Mouse (Mus musculus) myocyte (in vitro differentiated cells): Measurements from ENCODE around the gene Dennd1a. TPM values are rescaled to one million over a fixed set of nuclear protein-coding genes. Genes with fewer than 3 reads are reported as not detected.
A peak's percentile ranks its signal among the peaks of the same experiment; 100 is the strongest.

Source experiments
- H3K27me3 ChIP-seq: one replicate; pipeline ENCODE4 v1.6.1; 2011; ENCODE audit not compliant: control insufficient read depth, insufficient read depth, insufficient read length
- H3K36me3 ChIP-seq: one replicate; pipeline ENCODE4 v1.6.1; 2011; ENCODE audit not compliant: control insufficient read depth, insufficient read depth
- H3K4me2 ChIP-seq: one replicate; pipeline ENCODE4 v1.6.1; 2011; ENCODE audit warnings: low read depth, control low read depth
- H3K4me3 ChIP-seq: one replicate; pipeline ENCODE4 v1.5.1; 2011; ENCODE audit warnings: mild to moderate bottlenecking, control low read depth, moderate library complexity
- H3K79me2 ChIP-seq: one replicate; pipeline ENCODE4 v1.6.1; 2011; ENCODE audit not compliant: control insufficient read depth, insufficient read depth
- H3ac ChIP-seq: one replicate; pipeline ENCODE4 v1.6.1; 2011; ENCODE audit not compliant: control insufficient read depth, insufficient read length
- CEBPB ChIP-seq: IDR thresholded peaks from 2 replicates; pipeline ENCODE4 v1.6.1; 2011; ENCODE audit warnings: mild to moderate bottlenecking, moderate library complexity; ENCODE audit not compliant: poor library complexity, insufficient read depth, severe bottlenecking
- E2F4 ChIP-seq: IDR thresholded peaks from one replicate; pipeline ENCODE4 v1.6.1; 2011; ENCODE audit warnings: mild to moderate bottlenecking, control low read depth, moderate library complexity; ENCODE audit not compliant: insufficient read depth
- MAX ChIP-seq: IDR thresholded peaks from one replicate; pipeline ENCODE4 v1.6.1; 2011; ENCODE audit warnings: low read depth, mild to moderate bottlenecking, control low read depth
- MYOD1 ChIP-seq, 3 experiments: IDR thresholded peaks; one replicate each; pipeline ENCODE4 v1.6.1; 2011; ENCODE audit warnings: control low read depth in 2 of 3, low read depth in 2 of 3, mild to moderate bottlenecking in 2 of 3, moderate library complexity in 1 of 3; ENCODE audit not compliant: insufficient read length in 2 of 3, control insufficient read depth in 1 of 3
- MYOG ChIP-seq, 3 experiments: IDR thresholded peaks; one replicate each; pipeline ENCODE4 v1.6.1; 2011; ENCODE audit warnings: control low read depth in 2 of 3, low read depth in 2 of 3, mild to moderate bottlenecking in 2 of 3; ENCODE audit not compliant: insufficient read length in 2 of 3, control insufficient read depth in 1 of 3, insufficient read depth in 1 of 3
- POLR2A ChIP-seq: IDR thresholded peaks from one replicate; pipeline ENCODE4 v1.6.1; 2011; ENCODE audit warnings: low read depth, mild to moderate bottlenecking, control low read depth, moderate library complexity; ENCODE audit not compliant: insufficient read length
- POLR2AphosphoS2 ChIP-seq: IDR thresholded peaks from one replicate; pipeline ENCODE4 v1.6.1; 2011; ENCODE audit warnings: low read depth, control low read depth; ENCODE audit not compliant: insufficient read length
- REST ChIP-seq: IDR thresholded peaks from one replicate; pipeline ENCODE4 v1.6.1; 2011; ENCODE audit warnings: mild to moderate bottlenecking, control low read depth, moderate library complexity; ENCODE audit not compliant: insufficient read depth, insufficient read length
- SRF ChIP-seq: IDR thresholded peaks from one replicate; pipeline ENCODE4 v1.6.1; 2011; ENCODE audit warnings: low read depth; ENCODE audit not compliant: control insufficient read depth, insufficient read length
- TCF12 ChIP-seq: IDR thresholded peaks from one replicate; pipeline ENCODE4 v1.6.1; 2011; ENCODE audit warnings: mild to moderate bottlenecking, control low read depth; ENCODE audit not compliant: poor library complexity, insufficient read depth, severe bottlenecking
- TCF3 ChIP-seq: IDR thresholded peaks from one replicate; pipeline ENCODE4 v1.6.1; 2011; ENCODE audit warnings: low read depth, control low read depth; ENCODE audit not compliant: insufficient read length
- USF1 ChIP-seq: IDR thresholded peaks from one replicate; pipeline ENCODE4 v1.6.1; 2011; ENCODE audit warnings: low read depth, mild to moderate bottlenecking, control low read depth, moderate library complexity
- polyA plus RNA-seq: library from polyadenylated mRNA; unstranded; fragments of >200 nt; fragmentation: generic; extraction: Trizol; gene quantifications from one replicate; pipeline ENCODE4 v1.2.1, GENCODE M21; 2012; ENCODE audit warnings: missing spikeins

Dennd1a gene
- polyA plus RNA-seq, 1 experiment, result 11.3 TPM

GRCm38 (mm10) chr2:37812401-37812800 lies 474.8 kb downstream of the Dennd1a start:
- Histone ChIP-seq H3K79me2 (no peaks in the 10 kb centered on the region), H3K4me3 (no peak overlapping the region), H3ac (no peak overlapping the region), H3K27me3 (no peaks in the 10 kb centered on the region), H3K36me3 (no peaks in the 10 kb centered on the region), H3K4me2 (no peak overlapping the region)
- TF ChIP-seq POLR2A (no peak), MYOG (IDR thresholded peaks at IDR 0.05; ENCODE audit: control insufficient read depth in 1 of 3, insufficient read depth in 1 of 3, insufficient read length in 2 of 3, low read depth in 2 of 3) (no peak)

- no peak overlapping the region for H3ac ChIP-seq
- TF ChIP-seq MYOG (IDR thresholded peaks at IDR 0.05; ENCODE audit: control insufficient read depth in 1 of 3, insufficient read depth in 1 of 3, insufficient read length in 2 of 3, low read depth in 2 of 3) (peak in 2 of 3 experiments; percentile 73 to 74), POLR2AphosphoS2 (no peak), MYOD1 (IDR thresholded peaks at IDR 0.05; ENCODE audit: control insufficient read depth in 1 of 3, insufficient read length in 2 of 3, low read depth in 2 of 3) (peak in 1 of 3 experiments; percentile 34)
- no peak overlapping the region for H3K4me3 ChIP-seq
- no peak overlapping the region for H3K4me2 ChIP-seq
- H3K27me3 ChIP-seq, result no peaks in the 10 kb centered on the region
- no peaks in the 10 kb centered on the region for H3K36me3 ChIP-seq
- H3K79me2 ChIP-seq, result no peaks in the 10 kb centered on the region
These were observed 475.5 kb downstream of the Dennd1a start for GRCm38 (mm10) chr2:37811682-37812081.

- Histone ChIP-seq H3K4me3 (no peak overlapping the region), H3K36me3 (no peaks in the 10 kb centered on the region), H3K27me3 (no peaks in the 10 kb centered on the region), H3ac (no peak overlapping the region), H3K4me2 (no peak overlapping the region), H3K79me2 (no peaks in the 10 kb centered on the region)
- TF ChIP-seq POLR2A (no peak), CEBPB (no peak), SRF (no peak), MAX (no peak), USF1 (no peak), MYOG (IDR thresholded peaks at IDR 0.05; ENCODE audit: control insufficient read depth in 1 of 3, insufficient read depth in 1 of 3, insufficient read length in 2 of 3, low read depth in 2 of 3) (no peak)
These were observed 484.5 kb downstream of the Dennd1a start for GRCm38 (mm10) chr2:37802610-37803212.

- TF ChIP-seq MAX, result no peak
- TF ChIP-seq POLR2A, result no peak
- no peak for TF ChIP-seq MYOD1 (IDR thresholded peaks at IDR 0.05; ENCODE audit: control insufficient read depth in 1 of 3, insufficient read length in 2 of 3, low read depth in 2 of 3)
- TF ChIP-seq TCF3, result no peak
- TF ChIP-seq MYOG (IDR thresholded peaks at IDR 0.05; ENCODE audit: control insufficient read depth in 1 of 3, insufficient read depth in 1 of 3, insufficient read length in 2 of 3, low read depth in 2 of 3), result no peak
- TF ChIP-seq SRF, result no peak
- TF ChIP-seq E2F4, result no peak
- no peak for TF ChIP-seq TCF12
- TF ChIP-seq POLR2AphosphoS2, result no peak
- TF ChIP-seq REST, result no peak
- no peak for TF ChIP-seq CEBPB
- TF ChIP-seq USF1, result no peak
These were observed 485.5 kb downstream of the Dennd1a start for GRCm38 (mm10) chr2:37801687-37802086.

GRCm38 (mm10) chr2:37799137-37799536 lies 488.1 kb downstream of the Dennd1a start:
- TF ChIP-seq MYOD1 (IDR thresholded peaks at IDR 0.05; ENCODE audit: control insufficient read depth in 1 of 3, insufficient read length in 2 of 3, low read depth in 2 of 3) (no peak), REST (no peak), TCF3 (no peak), USF1 (no peak), CEBPB (no peak), POLR2A (no peak), MYOG (IDR thresholded peaks at IDR 0.05; ENCODE audit: control insufficient read depth in 1 of 3, insufficient read depth in 1 of 3, insufficient read length in 2 of 3, low read depth in 2 of 3) (no peak), SRF (no peak), MAX (no peak)
- Histone ChIP-seq H3K79me2 (no peaks in the 10 kb centered on the region), H3K27me3 (no peaks in the 10 kb centered on the region), H3K4me3 (no peak overlapping the region), H3K36me3 (no peaks in the 10 kb centered on the region), H3K4me2 (no peak overlapping the region), H3ac (no peak overlapping the region)

More at GRCm38 (mm10) chr2:37801687-37802086, 485.5 kb downstream of the Dennd1a start:
- Histone ChIP-seq H3K4me2 (no peak overlapping the region), H3ac (no peak overlapping the region), H3K27me3 (no peaks in the 10 kb centered on the region), H3K36me3 (no peaks in the 10 kb centered on the region), H3K4me3 (no peak overlapping the region), H3K79me2 (no peaks in the 10 kb centered on the region)
